Mouse (Mus musculus): ENCODE measurements around the gene Ky.

GRCm38 (mm10) chr9:102497833-102498430 lies 7.6 kb upstream of the Ky start:
- no peak for TF ChIP-seq CTCF (IDR thresholded peaks at IDR 0.05; ENCODE audit: extremely low read depth, insufficient read length, insufficient replicate concordance, low read depth, low read length)
- no peak for TF ChIP-seq POLR2A (IDR thresholded peaks at IDR 0.05; ENCODE audit: low read depth, low read length)

Measured in small intestine, adult 2 months (tissue).